Mouse (Mus musculus) erythroblast, adult 5-6 weeks (primary cell): ENCODE results near the gene Slc29a1. TPM values are rescaled to one million over a fixed set of nuclear protein-coding genes. Genes with fewer than 3 reads are reported as not detected.

Experiments used
- ATAC-seq: replicated peaks from 2 replicates; pipeline ENCODE4 v1.8.0; 2016; ENCODE audit warnings: moderate number of reproducible peaks, mild to moderate bottlenecking, moderate TSS enrichment, inconsistent platforms; ENCODE audit not compliant: poor library complexity, low FRiP score, severe bottlenecking
- total RNA-seq, 2 experiments: library from RNA; stranded (forward) in 1 of 2; stranded (reverse) in 1 of 2; fragments of 150-400 nt in 1 of 2; fragments of 200-764, 138-1000 nt in 1 of 2; gene quantifications; 2 replicates each; pipeline versions ENCODE4 v1.2.3 to v1.2.4; 2015 to 2017; ENCODE audit warnings: low replicate concordance in 2 of 2

The Slc29a1 gene
- total RNA-seq, 2 experiments from 2014 or later, result 15.9 to 46.5 TPM

DNA sequence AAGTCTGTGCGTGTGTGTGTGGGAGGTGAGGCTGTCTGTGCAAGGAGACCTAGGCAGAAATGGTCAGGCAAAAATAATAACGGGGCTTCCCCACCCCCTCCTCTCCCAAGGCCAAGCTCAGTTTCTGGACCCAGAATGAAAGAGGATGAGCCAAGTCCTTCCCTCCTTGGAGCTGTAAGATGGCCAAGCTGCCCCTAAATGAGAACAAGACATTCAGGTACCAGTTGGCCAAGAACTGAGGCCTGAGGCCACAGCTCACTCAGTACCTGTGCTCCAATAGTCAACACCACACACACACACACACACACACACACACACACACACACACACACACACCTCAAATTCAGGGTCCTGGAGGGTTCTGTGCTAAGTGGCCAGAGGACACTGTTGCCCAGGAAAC is 56.7 kb downstream of the Slc29a1 start:
- no peak for ATAC-seq

DNA sequence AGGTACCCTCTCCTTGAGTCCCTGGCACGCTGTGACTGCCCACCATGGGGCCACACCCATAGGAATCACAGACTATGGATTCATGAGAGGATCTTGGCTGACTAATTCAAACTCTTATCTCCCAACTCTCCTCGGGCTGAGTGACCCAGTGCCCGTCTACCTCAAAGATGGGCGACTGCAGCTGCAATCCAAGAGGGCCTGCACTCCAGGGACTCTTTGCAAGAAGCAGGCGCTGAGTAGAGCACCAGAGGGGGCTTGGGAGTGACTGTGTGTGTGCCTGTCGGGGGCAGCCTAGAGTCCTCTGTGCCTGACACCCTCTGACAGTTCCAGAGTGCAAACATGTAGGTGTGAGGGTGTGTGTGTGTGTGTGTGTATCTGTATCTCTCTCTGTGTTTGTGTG is 57.3 kb downstream of the Slc29a1 start:
- no peak for ATAC-seq

DNA sequence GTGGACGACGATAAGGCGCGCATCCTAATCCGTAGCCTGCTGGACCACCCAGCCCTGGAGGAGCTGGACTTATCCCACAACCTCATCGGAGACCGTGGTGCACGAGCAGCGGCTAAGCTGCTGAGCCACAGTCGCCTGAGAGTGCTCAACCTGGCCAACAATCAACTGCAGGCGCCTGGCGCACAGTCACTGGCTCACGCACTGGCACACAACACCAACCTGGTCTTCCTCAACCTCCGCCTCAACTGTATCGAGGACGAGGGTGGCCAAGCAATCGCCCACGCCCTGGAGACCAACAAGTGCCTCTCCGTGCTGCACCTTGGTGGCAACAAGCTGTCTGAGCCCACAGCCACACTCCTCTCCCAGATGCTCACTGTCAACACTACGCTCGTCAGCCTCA is 59.7 kb downstream of the Slc29a1 start:
- ATAC-seq, result no peak

DNA sequence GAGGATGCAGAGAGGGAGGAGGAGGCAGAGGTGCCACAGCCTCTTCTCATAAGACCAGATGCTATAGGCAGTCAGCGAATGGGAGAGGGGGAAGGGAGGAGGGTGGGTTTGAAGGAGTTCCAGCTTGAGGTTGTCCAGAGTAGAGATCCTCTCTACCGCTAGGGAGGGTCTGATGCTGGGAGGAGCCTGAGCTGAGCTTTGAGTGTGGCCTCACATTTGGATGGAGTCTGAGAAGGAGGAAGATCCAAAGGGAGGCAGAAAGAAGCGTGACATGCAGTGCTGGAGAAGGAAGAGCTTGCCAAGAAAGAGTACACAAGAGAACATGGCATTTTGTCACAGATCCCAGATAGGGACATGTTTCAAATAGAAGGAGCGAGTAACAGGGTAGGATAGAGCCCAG is 61.0 kb downstream of the Slc29a1 start:
- ATAC-seq, result no peak

DNA sequence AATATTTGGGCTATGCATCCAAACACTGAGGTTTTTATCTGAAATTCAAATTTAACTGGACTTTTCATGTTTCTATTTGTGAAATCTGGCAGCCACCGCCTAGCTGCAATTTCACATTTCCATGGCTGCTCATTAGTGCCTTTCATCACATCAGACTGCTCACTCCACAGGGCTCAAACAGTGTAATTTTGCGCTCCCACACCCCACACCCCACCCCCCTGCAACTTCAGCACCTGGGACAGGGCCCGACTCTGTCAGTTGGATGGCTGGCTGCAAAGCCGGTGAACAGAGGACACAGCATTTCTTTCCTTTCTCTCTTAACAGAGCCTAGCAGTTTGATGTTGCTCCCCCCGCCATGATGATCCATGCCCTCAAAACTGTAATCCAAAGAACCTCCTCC is 63.1 kb downstream of the Slc29a1 start:
- ATAC-seq, result no peak

Other genes starting within 250 kb of the Slc29a1 start
- gene Cdc5l, start 165.9 kb downstream of the Slc29a1 start, total RNA-seq (2015; ENCODE audit: low replicate concordance), result 24.5 and 31.5 TPM in 2 replicates
- gene Cdc5l, start 165.9 kb downstream of the Slc29a1 start, total RNA-seq (2017; ENCODE audit: low replicate concordance), result 61.2 and 66.1 TPM in 2 replicates
- not detected in 2 replicates for gene Spats1, start 124.2 kb downstream of the Slc29a1 start, total RNA-seq (2015; ENCODE audit: low replicate concordance)
- 1.4 and 5.6 TPM in 2 replicates for gene Spats1, start 124.2 kb downstream of the Slc29a1 start, total RNA-seq (2017; ENCODE audit: low replicate concordance)
- 2.7 TPM in 1 of 2 replicates, not detected in the other for gene Aars2, start 92.8 kb downstream of the Slc29a1 start, total RNA-seq (2015; ENCODE audit: low replicate concordance)
- 1.5 and 3.7 TPM in 2 replicates for gene Aars2, start 92.8 kb downstream of the Slc29a1 start, total RNA-seq (2017; ENCODE audit: low replicate concordance)
- not detected in 2 replicates for gene Tcte1, start 76.2 kb downstream of the Slc29a1 start, total RNA-seq (2015; ENCODE audit: low replicate concordance)
- not detected in 2 replicates for gene Tcte1, start 76.2 kb downstream of the Slc29a1 start, total RNA-seq (2017; ENCODE audit: low replicate concordance)
- not detected in 2 replicates for gene Tmem151b, start 49.9 kb downstream of the Slc29a1 start, total RNA-seq (2015; ENCODE audit: low replicate concordance)
- not detected in 2 replicates for gene Tmem151b, start 49.9 kb downstream of the Slc29a1 start, total RNA-seq (2017; ENCODE audit: low replicate concordance)
- gene Nfkbie, start 43.9 kb downstream of the Slc29a1 start, total RNA-seq (2015; ENCODE audit: low replicate concordance), result 1.5 and 1.7 TPM in 2 replicates
- gene Nfkbie, start 43.9 kb downstream of the Slc29a1 start, total RNA-seq (2017; ENCODE audit: low replicate concordance), result 1.1 and 1.5 TPM in 2 replicates
- 16.5 and 25.2 TPM in 2 replicates for gene Slc35b2, start 35.7 kb downstream of the Slc29a1 start, total RNA-seq (2015; ENCODE audit: low replicate concordance)
- 2.2 and 21.7 TPM in 2 replicates for gene Slc35b2, start 35.7 kb downstream of the Slc29a1 start, total RNA-seq (2017; ENCODE audit: low replicate concordance)
- gene Hsp90ab1, start 26.3 kb downstream of the Slc29a1 start, total RNA-seq (2015; ENCODE audit: low replicate concordance), result 192 and 222 TPM in 2 replicates
- gene Hsp90ab1, start 26.3 kb downstream of the Slc29a1 start, total RNA-seq (2017; ENCODE audit: low replicate concordance), result 246 and 293 TPM in 2 replicates
- not detected in 2 replicates for gene Mymx, start 2.5 kb upstream of the Slc29a1 start, total RNA-seq (2015; ENCODE audit: low replicate concordance)
- gene Mymx, start 2.5 kb upstream of the Slc29a1 start, total RNA-seq (2017; ENCODE audit: low replicate concordance), result not detected in 2 replicates
- 0.96 and 1.0 TPM in 2 replicates for gene Capn11, start 59.7 kb upstream of the Slc29a1 start, total RNA-seq (2015; ENCODE audit: low replicate concordance)
- gene Capn11, start 59.7 kb upstream of the Slc29a1 start, total RNA-seq (2017; ENCODE audit: low replicate concordance), result 0.94 and 0.98 TPM in 2 replicates
- 7.3 and 12.5 TPM in 2 replicates for gene Mrpl14, start 86.7 kb upstream of the Slc29a1 start, total RNA-seq (2015; ENCODE audit: low replicate concordance)
- gene Mrpl14, start 86.7 kb upstream of the Slc29a1 start, total RNA-seq (2017; ENCODE audit: low replicate concordance), result 3.4 and 12.0 TPM in 2 replicates
- gene Tmem63b, start 87.3 kb upstream of the Slc29a1 start, total RNA-seq (2015; ENCODE audit: low replicate concordance), result 2.5 and 5.2 TPM in 2 replicates
- gene Tmem63b, start 87.3 kb upstream of the Slc29a1 start, total RNA-seq (2017; ENCODE audit: low replicate concordance), result 0.43 and 3.9 TPM in 2 replicates
- not detected in 2 replicates for gene 1600014C23Rik, start 134.2 kb upstream of the Slc29a1 start, total RNA-seq (2015; ENCODE audit: low replicate concordance)
- gene 1600014C23Rik, start 134.2 kb upstream of the Slc29a1 start, total RNA-seq (2017; ENCODE audit: low replicate concordance), result not detected in 2 replicates